Comparison of ENCODE assay signal across 8 mouse cellular contexts in genomic region chr3:90221123-90221522, GRCm38 (mm10). TPM values are rescaled to one million over a fixed set of nuclear protein-coding genes. Genes with fewer than 3 reads are reported as not detected.
A peak's percentile ranks its signal among the peaks of the same experiment; 100 is the strongest.
DNase-seq lines count a peak whose midpoint lies in the region; ATAC-seq and TF ChIP-seq lines count a peak whose summit lies in the region.

No protein-coding gene starts in this region.

- DNase-seq in kidney, postnatal 0 days (ENCODE audit: low spot score), result no peak
- no peak for DNase-seq in kidney, adult 8-10 months
- DNase-seq in midbrain, postnatal 0 days (ENCODE audit: low spot score), result no peak
- DNase-seq in cerebellum, adult 2 months, result no peak
- DNase-seq in gastrocnemius, adult 18-20 months (ENCODE audit: low spot score), result no peak
- no peak for DNase-seq in ovary, postnatal 36 days (ENCODE audit: low spot score)

- WGBS in kidney, postnatal 0 days, result 11% methylated on average over 5 of the region's 5 CpGs
- WGBS in embryonic facial prominence, embryonic 15.5 days, result 15% methylated on average over 5 of the region's 5 CpGs
- WGBS in intestine, embryonic 16.5 days, result 20% methylated on average over 5 of the region's 5 CpGs
- 25% methylated on average over 5 of the region's 5 CpGs for WGBS in midbrain, postnatal 0 days
- 45% methylated on average over 5 of the region's 5 CpGs for WGBS in cerebellum, adult 2 months

- peak overlapping the region; percentile 84 for H3K27ac ChIP-seq in kidney, postnatal 0 days
- peak overlapping the region; percentile 87; the same call in 1 of the 2 replicates for H3K27ac ChIP-seq in embryonic facial prominence, embryonic 15.5 days (replicated peaks)
- H3K27ac ChIP-seq in intestine, embryonic 16.5 days (ENCODE audit: low read length), result no peak overlapping the region
- no peak overlapping the region for H3K27ac ChIP-seq in midbrain, postnatal 0 days (ENCODE audit: low read depth, low read length)
- no peak overlapping the region for H3K27ac ChIP-seq in cerebellum, adult 2 months (ENCODE audit: insufficient read depth, low read length)

- peak overlapping the region; percentile 77 for H3K4me2 ChIP-seq in kidney, postnatal 0 days (ENCODE audit: low read length)
- H3K4me2 ChIP-seq in embryonic facial prominence, embryonic 15.5 days (replicated peaks), result peak overlapping the region; percentile 76
- peak overlapping the region; percentile 83 for H3K4me2 ChIP-seq in intestine, embryonic 16.5 days (ENCODE audit: low read depth, low read length)
- H3K4me2 ChIP-seq in midbrain, postnatal 0 days (ENCODE audit: low read depth, low read length, poor library complexity, severe bottlenecking), result peak overlapping the region; percentile 81

- H3K36me3 ChIP-seq in kidney, postnatal 0 days (ENCODE audit: insufficient read depth, low read length), result peaks cover 12% of the 10 kb centered on the region
- H3K36me3 ChIP-seq in embryonic facial prominence, embryonic 15.5 days, result peaks cover 25% of the 10 kb centered on the region
- peaks cover 2% of the 10 kb centered on the region; the same call in 1 of the 2 replicates for H3K36me3 ChIP-seq in intestine, embryonic 16.5 days (ENCODE audit: control insufficient read depth, insufficient read depth, low read length)
- H3K36me3 ChIP-seq in midbrain, postnatal 0 days (ENCODE audit: insufficient read depth, low read length), result no peaks in the 10 kb centered on the region

- peak overlapping the region; percentile 73 for H3K9ac ChIP-seq in kidney, postnatal 0 days (ENCODE audit: low read depth, low read length)
- H3K9ac ChIP-seq in embryonic facial prominence, embryonic 15.5 days, result peak overlapping the region; percentile 44
- peak overlapping the region; percentile 76 for H3K9ac ChIP-seq in intestine, embryonic 16.5 days (ENCODE audit: low read depth, low read length)
- no peak overlapping the region; the same call in 1 of the 2 replicates for H3K9ac ChIP-seq in midbrain, postnatal 0 days (replicated peaks; ENCODE audit: low read length, poor library complexity, severe bottlenecking)

- no peak for TF ChIP-seq POLR2A in cerebellum, adult 2 months (IDR thresholded peaks at IDR 0.05; ENCODE audit: borderline replicate concordance, insufficient read depth, low read length)

- peak overlapping the region; percentile 51 for H3K4me3 ChIP-seq in kidney, postnatal 0 days (replicated peaks; ENCODE audit: low read depth, low read length)
- H3K4me3 ChIP-seq in embryonic facial prominence, embryonic 15.5 days (replicated peaks), result peak overlapping the region; percentile 57
- peak overlapping the region; percentile 61 for H3K4me3 ChIP-seq in intestine, embryonic 16.5 days (ENCODE audit: low read length)
- peak overlapping the region; percentile 38; the same call in 1 of the 2 replicates for H3K4me3 ChIP-seq in midbrain, postnatal 0 days (ENCODE audit: low read depth, low read length)
- H3K4me3 ChIP-seq in cerebellum, adult 2 months (replicated peaks; ENCODE audit: insufficient read depth, low read depth, low read length), result no peak overlapping the region

- no peak for TF ChIP-seq CTCF in kidney, postnatal 0 days (IDR thresholded peaks at IDR 0.05; ENCODE audit: low read depth)
- TF ChIP-seq CTCF in midbrain, postnatal 0 days (IDR thresholded peaks at IDR 0.05), result no peak
- TF ChIP-seq CTCF in cerebellum, adult 2 months (IDR thresholded peaks at IDR 0.05; ENCODE audit: borderline replicate concordance, insufficient read depth, low read depth, low read length), result no peak

- H3K9me3 ChIP-seq in kidney, postnatal 0 days (replicated peaks; ENCODE audit: low read length), result no peaks in the 10 kb centered on the region
- H3K9me3 ChIP-seq in embryonic facial prominence, embryonic 15.5 days (replicated peaks), result no peaks in the 10 kb centered on the region
- H3K9me3 ChIP-seq in intestine, embryonic 16.5 days (ENCODE audit: control insufficient read depth, low read length), result no peaks in the 10 kb centered on the region
- no peaks in the 10 kb centered on the region for H3K9me3 ChIP-seq in midbrain, postnatal 0 days (ENCODE audit: low read length)

- H3K4me1 ChIP-seq in kidney, postnatal 0 days (replicated peaks; ENCODE audit: insufficient read depth, low read length), result peaks cover 13% of the 10 kb centered on the region; the same call in 1 of the 2 replicates
- peaks cover 11% of the 10 kb centered on the region for H3K4me1 ChIP-seq in embryonic facial prominence, embryonic 15.5 days
- no peaks in the 10 kb centered on the region for H3K4me1 ChIP-seq in intestine, embryonic 16.5 days (ENCODE audit: control insufficient read depth, insufficient read depth, low read length)
- H3K4me1 ChIP-seq in midbrain, postnatal 0 days (ENCODE audit: insufficient read depth, low read length), result no peaks in the 10 kb centered on the region
- H3K4me1 ChIP-seq in cerebellum, adult 2 months (ENCODE audit: control insufficient read depth, insufficient read depth, low read length), result no peaks in the 10 kb centered on the region; the same call in 1 of the 2 replicates

- H3K27me3 ChIP-seq in kidney, postnatal 0 days (ENCODE audit: insufficient read depth, low read length), result no peaks in the 10 kb centered on the region
- H3K27me3 ChIP-seq in embryonic facial prominence, embryonic 15.5 days, result no peaks in the 10 kb centered on the region
- no peaks in the 10 kb centered on the region for H3K27me3 ChIP-seq in intestine, embryonic 16.5 days (replicated peaks; ENCODE audit: control insufficient read depth, insufficient read depth, low read length)
- no peaks in the 10 kb centered on the region for H3K27me3 ChIP-seq in midbrain, postnatal 0 days (ENCODE audit: insufficient read depth, low read length)
- H3K27me3 ChIP-seq in cerebellum, adult 2 months (ENCODE audit: control insufficient read depth, insufficient read depth, low read length), result no peaks in the 10 kb centered on the region

- no peak for ATAC-seq in kidney, postnatal 0 days (replicated peaks; ENCODE audit: low FRiP score, low read depth)
- ATAC-seq in embryonic facial prominence, embryonic 15.5 days (ENCODE audit: insufficient number of reproducible peaks, low FRiP score, low TSS enrichment, low read depth), result no peak
- ATAC-seq in intestine, embryonic 16.5 days, result no peak; the same call in 1 of the 2 replicates
- ATAC-seq in midbrain, postnatal 0 days (ENCODE audit: low FRiP score), result no peak

RNA-seq across cellular contexts. Expression of gene Rab13, which starts 7.6 kb away (rescaled TPM):
- polyA plus RNA-seq in kidney, postnatal 0 days (2015; fragmentation: Nextera tagmentation; extraction: Ambion mirVana), result 34.0 and 36.7 TPM in 2 replicates
- 34.0 and 35.0 TPM in 2 replicates for polyA plus RNA-seq in embryonic facial prominence, embryonic 15.5 days (2015; fragmentation: Nextera tagmentation; extraction: Ambion mirVana)
- 18.6 and 22.0 TPM in 2 replicates for polyA plus RNA-seq in intestine, embryonic 16.5 days (2015; fragmentation: Nextera tagmentation; extraction: Ambion mirVana)
- 3.9 and 5.9 TPM in 2 replicates for total RNA-seq in midbrain, postnatal 0 days (2014; rRNA removed)
- 17.4 and 18.5 TPM in 2 replicates for polyA plus RNA-seq in midbrain, postnatal 0 days (2015; fragmentation: Nextera tagmentation; extraction: Ambion mirVana)
- 10.2 and 11.2 TPM in 2 replicates for polyA plus RNA-seq in cerebellum, adult 2 months (2012; rRNA removed)
- total RNA-seq in gastrocnemius, adult 18-20 months (2021), result 1 to 10 TPM; 6.1 to 9.6 TPM

RNA-seq across cellular contexts. Expression of gene Rps27, which starts 7.7 kb away (rescaled TPM):
- polyA plus RNA-seq in kidney, postnatal 0 days (2015; fragmentation: Nextera tagmentation; extraction: Ambion mirVana), result 1,751 and 2,362 TPM in 2 replicates
- polyA plus RNA-seq in embryonic facial prominence, embryonic 15.5 days (2015; fragmentation: Nextera tagmentation; extraction: Ambion mirVana), result 1,680 and 1,915 TPM in 2 replicates
- polyA plus RNA-seq in intestine, embryonic 16.5 days (2015; fragmentation: Nextera tagmentation; extraction: Ambion mirVana), result 1,326 and 1,461 TPM in 2 replicates
- total RNA-seq in midbrain, postnatal 0 days (2014; rRNA removed), result 2,807 and 2,947 TPM in 2 replicates
- polyA plus RNA-seq in midbrain, postnatal 0 days (2015; fragmentation: Nextera tagmentation; extraction: Ambion mirVana), result 773 and 821 TPM in 2 replicates
- 1,034 and 1,060 TPM in 2 replicates for polyA plus RNA-seq in cerebellum, adult 2 months (2012; rRNA removed)
- 1,000 to 10,000 TPM; 1,075 to 1,237 TPM for total RNA-seq in gastrocnemius, adult 18-20 months (2021)

RNA-seq across cellular contexts. Expression of gene Jtb, which starts 10.3 kb away (rescaled TPM):
- polyA plus RNA-seq in kidney, postnatal 0 days (2015; fragmentation: Nextera tagmentation; extraction: Ambion mirVana), result 153 and 160 TPM in 2 replicates
- 111 and 121 TPM in 2 replicates for polyA plus RNA-seq in embryonic facial prominence, embryonic 15.5 days (2015; fragmentation: Nextera tagmentation; extraction: Ambion mirVana)
- polyA plus RNA-seq in intestine, embryonic 16.5 days (2015; fragmentation: Nextera tagmentation; extraction: Ambion mirVana), result 110 and 114 TPM in 2 replicates
- 37.3 and 39.1 TPM in 2 replicates for total RNA-seq in midbrain, postnatal 0 days (2014; rRNA removed)
- polyA plus RNA-seq in midbrain, postnatal 0 days (2015; fragmentation: Nextera tagmentation; extraction: Ambion mirVana), result 115 and 123 TPM in 2 replicates
- polyA plus RNA-seq in cerebellum, adult 2 months (2012; rRNA removed), result 66.9 and 69.1 TPM in 2 replicates
- 10 to 100 TPM; 73.7 to 75.0 TPM for total RNA-seq in gastrocnemius, adult 18-20 months (2021)

RNA-seq across cellular contexts. Expression of gene Creb3l4, which starts 22.2 kb away (rescaled TPM):
- polyA plus RNA-seq in kidney, postnatal 0 days (2015; fragmentation: Nextera tagmentation; extraction: Ambion mirVana), result 4.0 and 5.1 TPM in 2 replicates
- 6.1 and 7.3 TPM in 2 replicates for polyA plus RNA-seq in embryonic facial prominence, embryonic 15.5 days (2015; fragmentation: Nextera tagmentation; extraction: Ambion mirVana)
- polyA plus RNA-seq in intestine, embryonic 16.5 days (2015; fragmentation: Nextera tagmentation; extraction: Ambion mirVana), result 16.0 and 18.9 TPM in 2 replicates
- total RNA-seq in midbrain, postnatal 0 days (2014; rRNA removed), result 0.77 and 1.6 TPM in 2 replicates
- polyA plus RNA-seq in midbrain, postnatal 0 days (2015; fragmentation: Nextera tagmentation; extraction: Ambion mirVana), result 1.2 and 1.7 TPM in 2 replicates
- polyA plus RNA-seq in cerebellum, adult 2 months (2012; rRNA removed), result 0.23 and 0.51 TPM in 2 replicates
- total RNA-seq in gastrocnemius, adult 18-20 months (2021), result not detected

RNA-seq across cellular contexts. Expression of gene Slc39a1, which starts 26.8 kb away (rescaled TPM):
- 130 TPM in 2 replicates for polyA plus RNA-seq in kidney, postnatal 0 days (2015; fragmentation: Nextera tagmentation; extraction: Ambion mirVana)
- 107 and 115 TPM in 2 replicates for polyA plus RNA-seq in embryonic facial prominence, embryonic 15.5 days (2015; fragmentation: Nextera tagmentation; extraction: Ambion mirVana)
- polyA plus RNA-seq in intestine, embryonic 16.5 days (2015; fragmentation: Nextera tagmentation; extraction: Ambion mirVana), result 94.5 and 127 TPM in 2 replicates
- 73.0 and 75.3 TPM in 2 replicates for total RNA-seq in midbrain, postnatal 0 days (2014; rRNA removed)
- polyA plus RNA-seq in midbrain, postnatal 0 days (2015; fragmentation: Nextera tagmentation; extraction: Ambion mirVana), result 60.3 and 62.4 TPM in 2 replicates
- 35.8 and 38.7 TPM in 2 replicates for polyA plus RNA-seq in cerebellum, adult 2 months (2012; rRNA removed)
- 10 to 100 TPM; 38.9 to 40.7 TPM for total RNA-seq in gastrocnemius, adult 18-20 months (2021)

Comparison
In these comparisons a context has a peak if more than half of its experiments do, and no peak if none do; other contexts are left out.
1. H3K27ac ChIP-seq: peak in kidney, postnatal 0 days (single experiment) and embryonic facial prominence, embryonic 15.5 days (single experiment); none in intestine, embryonic 16.5 days (single experiment), midbrain, postnatal 0 days (single experiment) and cerebellum, adult 2 months (single experiment).
2. Peak in every context shown above with its lines, with median percentiles within 50 percentile points of each other: H3K4me2 ChIP-seq.